Mouse (Mus musculus): ENCODE measurements around the gene Tm7sf2. TPM values are rescaled to one million over a fixed set of nuclear protein-coding genes. Genes with fewer than 3 reads are reported as not detected.

Gene Tm7sf2
- polyA plus RNA-seq, 1 experiment from 2014 or later: 30.6 TPM

- Histone ChIP-seq H3K27me3 (replicated peaks; ENCODE audit: control insufficient read depth, insufficient read depth, low read length) (no peaks in the 10 kb centered on the region), H3K4me3 (ENCODE audit: low read depth, low read length) (no peak overlapping the region), H3K4me2 (ENCODE audit: low read length) (no peak overlapping the region), H3K4me1 (replicated peaks; ENCODE audit: control insufficient read depth, insufficient read depth, low read length) (peaks cover 7% of the 10 kb centered on the region), H3K27ac (ENCODE audit: low read depth) (no peak overlapping the region), H3K36me3 (ENCODE audit: control insufficient read depth, insufficient read depth, low read length) (no peaks in the 10 kb centered on the region), H3K9ac (ENCODE audit: low read length) (no peak overlapping the region), H3K9me3 (ENCODE audit: control insufficient read depth, low read length) (no peaks in the 10 kb centered on the region)
- 85% methylated on average over 9 of the region's 9 CpGs for WGBS
- DNase-seq (ENCODE audit: low spot score) (no peak), ATAC-seq (replicated peaks; ENCODE audit: low FRiP score, low TSS enrichment, low read depth) (no peak)
Measured at GRCm38 (mm10) chr19:6042293-6042692, 25.9 kb downstream of the Tm7sf2 start.

- DNase-seq (ENCODE audit: low spot score) (no peak), ATAC-seq (replicated peaks; ENCODE audit: low FRiP score, low TSS enrichment, low read depth) (no peak)
- Histone ChIP-seq H3K36me3 (ENCODE audit: control insufficient read depth, insufficient read depth, low read length) (no peaks in the 10 kb centered on the region), H3K4me2 (ENCODE audit: low read length) (no peak overlapping the region), H3K9ac (ENCODE audit: low read length) (no peak overlapping the region), H3K4me1 (replicated peaks; ENCODE audit: control insufficient read depth, insufficient read depth, low read length) (peaks cover under 1% of the 10 kb centered on the region), H3K27ac (ENCODE audit: low read depth) (no peak overlapping the region), H3K9me3 (ENCODE audit: control insufficient read depth, low read length) (no peaks in the 10 kb centered on the region), H3K27me3 (replicated peaks; ENCODE audit: control insufficient read depth, insufficient read depth, low read length) (no peaks in the 10 kb centered on the region), H3K4me3 (ENCODE audit: low read depth, low read length) (no peak overlapping the region)
Measured at GRCm38 (mm10) chr19:6040002-6040401, 28.2 kb downstream of the Tm7sf2 start.

DNA sequence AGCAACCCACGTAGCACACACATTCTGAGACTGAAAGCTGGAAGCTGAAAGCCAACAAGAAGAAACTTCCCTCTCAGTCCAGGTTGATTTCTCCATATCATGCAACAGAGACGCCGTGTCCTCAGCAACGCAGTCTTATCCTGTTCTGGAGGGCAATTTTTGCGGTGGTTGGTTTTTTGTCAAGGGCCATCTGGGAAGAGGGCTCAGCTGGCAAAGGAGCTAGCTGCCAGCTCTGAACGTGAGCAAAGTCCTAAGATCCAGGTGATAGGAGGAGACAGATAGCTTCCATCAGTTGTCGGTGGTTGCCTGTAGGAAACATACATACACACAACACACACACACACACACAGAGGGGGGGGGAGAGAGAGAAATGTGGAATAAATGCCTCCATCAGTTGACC lies 29.8 kb downstream of the Tm7sf2 start:
- no peak overlapping the region for H3K4me3 ChIP-seq (ENCODE audit: low read depth, low read length)
- no peak for ATAC-seq (replicated peaks; ENCODE audit: low FRiP score, low TSS enrichment, low read depth)
- H3K4me1 ChIP-seq (replicated peaks; ENCODE audit: control insufficient read depth, insufficient read depth, low read length): no peaks in the 10 kb centered on the region

GRCm38 (mm10) chr19:6037695-6038094 lies 30.5 kb downstream of the Tm7sf2 start:
- H3K4me3 ChIP-seq (ENCODE audit: low read depth, low read length): no peak overlapping the region
- no peak overlapping the region for H3K27ac ChIP-seq (ENCODE audit: low read depth)
- no peaks in the 10 kb centered on the region for H3K4me1 ChIP-seq (replicated peaks; ENCODE audit: control insufficient read depth, insufficient read depth, low read length)
- no peaks in the 10 kb centered on the region for H3K36me3 ChIP-seq (ENCODE audit: control insufficient read depth, insufficient read depth, low read length)
- DNase-seq (ENCODE audit: low spot score) (no peak), ATAC-seq (replicated peaks; ENCODE audit: low FRiP score, low TSS enrichment, low read depth) (no peak)
- no peak overlapping the region for H3K9ac ChIP-seq (ENCODE audit: low read length)
- H3K27me3 ChIP-seq (replicated peaks; ENCODE audit: control insufficient read depth, insufficient read depth, low read length): no peaks in the 10 kb centered on the region
- H3K9me3 ChIP-seq (ENCODE audit: control insufficient read depth, low read length): no peaks in the 10 kb centered on the region
- H3K4me2 ChIP-seq (ENCODE audit: low read length): no peak overlapping the region

More for the DNA sequence above, 29.8 kb downstream of the Tm7sf2 start:
- Histone ChIP-seq H3K9me3 (ENCODE audit: control insufficient read depth, low read length) (no peaks in the 10 kb centered on the region), H3K4me2 (ENCODE audit: low read length) (no peak overlapping the region), H3K9ac (ENCODE audit: low read length) (no peak overlapping the region), H3K36me3 (ENCODE audit: control insufficient read depth, insufficient read depth, low read length) (no peaks in the 10 kb centered on the region), H3K27me3 (replicated peaks; ENCODE audit: control insufficient read depth, insufficient read depth, low read length) (no peaks in the 10 kb centered on the region), H3K27ac (ENCODE audit: low read depth) (no peak overlapping the region)
- DNase-seq (ENCODE audit: low spot score): no peak
- WGBS: 81% methylated on average over 7 of the region's 7 CpGs

DNA sequence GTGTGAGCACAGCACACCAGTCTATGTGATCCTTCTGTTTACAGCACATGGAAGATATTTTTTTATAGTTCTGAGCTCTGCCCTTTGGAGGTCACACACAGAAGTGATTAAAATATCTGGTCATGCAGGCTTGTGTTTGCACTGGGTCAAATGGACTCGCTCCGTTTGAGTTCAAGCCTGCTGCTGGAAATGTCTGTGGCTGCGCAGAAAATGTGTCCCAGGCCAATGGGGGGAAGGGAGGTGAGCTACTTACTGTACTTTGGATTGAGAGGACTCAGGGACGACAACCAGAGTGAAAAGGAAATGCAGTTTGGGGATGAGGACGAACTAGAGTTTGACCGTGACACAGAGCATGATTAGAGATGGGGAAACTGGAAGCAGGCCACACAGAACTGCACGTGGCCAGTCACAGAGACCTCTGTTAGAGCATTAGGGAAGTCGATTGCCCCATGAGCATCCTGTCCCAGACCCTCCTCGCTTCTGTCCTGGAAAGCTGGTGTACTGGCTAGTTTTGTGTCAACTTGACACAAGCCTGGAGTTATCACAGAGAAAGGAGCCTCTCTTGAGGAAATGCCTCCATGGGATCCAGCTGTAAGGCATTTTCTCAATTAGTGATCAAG lies 32.1 kb downstream of the Tm7sf2 start:
- Histone ChIP-seq H3K9ac (ENCODE audit: low read length) (no peak overlapping the region), H3K4me3 (ENCODE audit: low read depth, low read length) (no peak overlapping the region), H3K27ac (ENCODE audit: low read depth) (no peak overlapping the region), H3K9me3 (ENCODE audit: control insufficient read depth, low read length) (no peaks in the 10 kb centered on the region), H3K36me3 (ENCODE audit: control insufficient read depth, insufficient read depth, low read length) (no peaks in the 10 kb centered on the region), H3K4me2 (ENCODE audit: low read length) (no peak overlapping the region), H3K27me3 (replicated peaks; ENCODE audit: control insufficient read depth, insufficient read depth, low read length) (no peaks in the 10 kb centered on the region), H3K4me1 (replicated peaks; ENCODE audit: control insufficient read depth, insufficient read depth, low read length) (no peaks in the 10 kb centered on the region)
- no peak for ATAC-seq (replicated peaks; ENCODE audit: low FRiP score, low TSS enrichment, low read depth)
- no peak for DNase-seq (ENCODE audit: low spot score)
- 76% methylated on average over 9 of the region's 9 CpGs for WGBS

DNA sequence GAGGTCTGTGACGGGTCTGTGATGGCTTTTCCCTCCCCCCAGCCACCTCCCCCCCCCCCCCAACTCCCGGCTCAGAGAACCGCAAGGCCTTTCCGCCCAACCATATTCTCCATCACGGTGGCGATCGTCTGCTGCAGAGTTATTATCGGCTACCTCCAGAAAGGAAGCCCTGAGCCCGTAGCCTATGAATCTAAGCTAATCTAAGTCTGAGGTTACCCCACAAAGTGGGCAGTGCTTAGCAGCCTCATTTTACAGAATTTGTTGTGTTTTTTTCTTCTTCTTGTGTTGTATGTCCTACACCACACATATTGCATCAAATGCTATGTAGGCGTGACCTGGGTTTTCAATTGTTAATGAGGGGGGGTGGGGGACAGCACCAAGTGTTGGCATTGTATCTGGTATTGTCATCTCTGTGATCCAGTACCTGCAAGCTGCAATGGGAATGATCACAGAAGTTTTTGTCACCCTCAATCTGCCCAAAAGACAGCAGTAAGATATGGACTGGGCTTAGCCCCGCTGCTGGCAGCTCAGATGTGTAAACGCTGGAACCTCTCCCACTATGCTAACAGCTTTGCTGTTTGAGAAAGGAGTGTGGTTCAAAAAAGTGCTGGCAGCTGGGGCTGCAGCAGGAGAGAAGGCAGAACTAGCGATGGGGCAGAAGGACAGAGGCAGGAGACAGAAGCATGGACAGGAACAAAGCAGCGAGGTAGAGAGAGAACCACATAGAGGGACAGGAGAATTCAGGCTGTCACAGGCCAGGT lies 37.5 kb downstream of the Tm7sf2 start:
- DNase-seq (ENCODE audit: low spot score) (no peak), ATAC-seq (replicated peaks; ENCODE audit: low FRiP score, low TSS enrichment, low read depth) (no peak)
- no peaks in the 10 kb centered on the region for H3K27me3 ChIP-seq (replicated peaks; ENCODE audit: control insufficient read depth, insufficient read depth, low read length)
- H3K9me3 ChIP-seq (ENCODE audit: control insufficient read depth, low read length): no peaks in the 10 kb centered on the region
- no peaks in the 10 kb centered on the region for H3K4me1 ChIP-seq (replicated peaks; ENCODE audit: control insufficient read depth, insufficient read depth, low read length)
- H3K9ac ChIP-seq (ENCODE audit: low read length): no peak overlapping the region
- WGBS: 70% methylated on average over 14 of the region's 14 CpGs
- H3K4me3 ChIP-seq (ENCODE audit: low read depth, low read length): no peak overlapping the region
- H3K4me2 ChIP-seq (ENCODE audit: low read length): no peak overlapping the region
- no peaks in the 10 kb centered on the region for H3K36me3 ChIP-seq (ENCODE audit: control insufficient read depth, insufficient read depth, low read length)
- H3K27ac ChIP-seq (ENCODE audit: low read depth): no peak overlapping the region

DNA sequence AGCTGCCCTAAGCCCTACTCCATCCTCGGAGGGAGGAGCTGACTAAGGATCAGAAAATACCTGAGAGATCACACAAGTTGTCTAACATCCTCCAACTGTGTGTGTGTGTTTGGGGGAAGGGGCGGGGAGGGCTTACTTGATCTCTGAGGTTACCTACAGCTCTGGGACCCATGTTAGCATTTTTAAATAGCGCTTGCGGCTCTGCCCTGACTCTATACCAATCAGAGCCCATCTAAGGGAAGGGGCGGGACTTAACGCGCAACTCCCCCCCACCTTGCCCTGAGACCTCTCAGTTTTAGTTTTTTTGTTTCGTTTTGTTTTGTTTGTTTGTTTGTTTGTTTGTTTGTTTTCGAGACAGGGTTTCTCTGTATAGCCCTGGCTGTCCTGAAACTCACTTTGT lies 38.7 kb downstream of the Tm7sf2 start:
- Histone ChIP-seq H3K36me3 (ENCODE audit: control insufficient read depth, insufficient read depth, low read length) (no peaks in the 10 kb centered on the region), H3K4me1 (replicated peaks; ENCODE audit: control insufficient read depth, insufficient read depth, low read length) (no peaks in the 10 kb centered on the region), H3K9ac (ENCODE audit: low read length) (no peak overlapping the region), H3K27ac (ENCODE audit: low read depth) (no peak overlapping the region), H3K4me2 (ENCODE audit: low read length) (no peak overlapping the region), H3K27me3 (replicated peaks; ENCODE audit: control insufficient read depth, insufficient read depth, low read length) (no peaks in the 10 kb centered on the region), H3K4me3 (ENCODE audit: low read depth, low read length) (no peak overlapping the region), H3K9me3 (ENCODE audit: control insufficient read depth, low read length) (no peaks in the 10 kb centered on the region)
- ATAC-seq (replicated peaks; ENCODE audit: low FRiP score, low TSS enrichment, low read depth) (no peak), DNase-seq (ENCODE audit: low spot score) (no peak)
- 74% methylated on average over 9 of the region's 9 CpGs for WGBS

DNA sequence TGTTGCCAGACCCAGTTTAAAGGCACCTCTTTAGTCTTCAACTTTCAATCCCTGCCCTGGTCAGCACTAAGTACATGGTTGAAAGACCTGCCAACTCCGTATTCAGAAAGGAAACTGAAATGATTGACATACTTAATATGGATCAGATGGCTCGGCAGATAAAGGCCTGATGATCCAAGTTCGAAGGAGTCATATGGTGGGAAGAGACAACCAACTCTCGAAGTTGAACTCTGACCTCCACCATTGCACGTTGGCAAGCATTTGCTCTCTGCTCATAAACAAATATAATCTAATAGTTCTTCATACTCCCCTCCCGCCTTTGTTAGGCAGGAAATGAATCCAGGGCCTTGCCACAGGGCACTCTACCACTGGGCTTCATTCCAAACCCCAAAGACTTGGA lies 39.2 kb downstream of the Tm7sf2 start:
- 71% methylated on average over 6 of the region's 6 CpGs for WGBS
- H3K4me1 ChIP-seq (replicated peaks; ENCODE audit: control insufficient read depth, insufficient read depth, low read length): no peaks in the 10 kb centered on the region
- no peaks in the 10 kb centered on the region for H3K9me3 ChIP-seq (ENCODE audit: control insufficient read depth, low read length)
- H3K9ac ChIP-seq (ENCODE audit: low read length): no peak overlapping the region
- no peaks in the 10 kb centered on the region for H3K36me3 ChIP-seq (ENCODE audit: control insufficient read depth, insufficient read depth, low read length)
- ATAC-seq (replicated peaks; ENCODE audit: low FRiP score, low TSS enrichment, low read depth): no peak
- no peak overlapping the region for H3K27ac ChIP-seq (ENCODE audit: low read depth)
- H3K4me3 ChIP-seq (ENCODE audit: low read depth, low read length): no peak overlapping the region
- H3K4me2 ChIP-seq (ENCODE audit: low read length): no peak overlapping the region
- DNase-seq (ENCODE audit: low spot score): no peak
- no peaks in the 10 kb centered on the region for H3K27me3 ChIP-seq (replicated peaks; ENCODE audit: control insufficient read depth, insufficient read depth, low read length)

DNA sequence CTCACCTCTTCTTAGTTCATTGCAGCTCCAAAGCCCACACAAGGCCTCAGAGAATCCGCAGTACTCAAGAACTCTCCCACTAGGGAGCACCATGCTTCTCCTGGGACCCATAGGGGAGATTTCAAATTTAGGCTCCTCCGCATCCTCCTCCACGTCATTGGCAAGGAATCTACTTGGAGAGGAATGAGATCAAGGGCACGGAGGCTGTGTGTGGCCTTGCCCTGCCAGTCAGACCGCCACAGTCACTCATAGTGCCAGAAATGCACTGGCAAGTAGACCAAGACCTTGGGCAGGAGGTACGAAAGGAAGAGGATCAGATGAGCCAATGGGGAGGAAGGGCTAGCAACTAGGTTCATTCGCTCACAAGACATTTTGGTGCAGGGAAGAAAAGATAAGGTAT lies 44.2 kb downstream of the Tm7sf2 start:
- no peak overlapping the region for H3K27ac ChIP-seq (ENCODE audit: low read depth)
- H3K4me2 ChIP-seq (ENCODE audit: low read length): no peak overlapping the region
- H3K36me3 ChIP-seq (ENCODE audit: control insufficient read depth, insufficient read depth, low read length): no peaks in the 10 kb centered on the region
- DNase-seq (ENCODE audit: low spot score) (no peak), ATAC-seq (replicated peaks; ENCODE audit: low FRiP score, low TSS enrichment, low read depth) (no peak)
- 82% methylated on average over 7 of the region's 7 CpGs for WGBS
- no peaks in the 10 kb centered on the region for H3K27me3 ChIP-seq (replicated peaks; ENCODE audit: control insufficient read depth, insufficient read depth, low read length)
- no peaks in the 10 kb centered on the region for H3K4me1 ChIP-seq (replicated peaks; ENCODE audit: control insufficient read depth, insufficient read depth, low read length)
- H3K9me3 ChIP-seq (ENCODE audit: control insufficient read depth, low read length): no peaks in the 10 kb centered on the region
- H3K9ac ChIP-seq (ENCODE audit: low read length): no peak overlapping the region
- no peak overlapping the region for H3K4me3 ChIP-seq (ENCODE audit: low read depth, low read length)

Data from intestine, embryonic 14.5 days (tissue).